Mouse (Mus musculus): ENCODE data around the gene Prkra.
"Not testable (repeated sequence)": the region's sequence is repeated elsewhere in the genome, so short reads cannot be mapped to it uniquely, and the experiment has no call there.

Prkra gene

GRCm38 (mm10) chr2:76655982-76656381 is 8.2 kb upstream of the Prkra start:
- DNase-seq (ENCODE audit: extremely low spot score, low spot score) = no peak

GRCm38 (mm10) chr2:76655444-76655843 is 7.6 kb upstream of the Prkra start:
- no peak for DNase-seq (ENCODE audit: extremely low spot score, low spot score)

- DNase-seq (ENCODE audit: extremely low spot score, low spot score) = no peak
Measured at GRCm38 (mm10) chr2:76654646-76655045, 6.8 kb upstream of the Prkra start.

- no peak for DNase-seq (ENCODE audit: extremely low spot score, low spot score)
Measured at GRCm38 (mm10) chr2:76653070-76653469, 5.3 kb upstream of the Prkra start.

- DNase-seq (ENCODE audit: extremely low spot score, low spot score) = peak; percentile 63
Measured at GRCm38 (mm10) chr2:76648666-76649141, 889 bp upstream of the Prkra start.

GRCm38 (mm10) chr2:76647441-76647869 is 360 bp downstream of the Prkra start:
- no peak for DNase-seq (ENCODE audit: extremely low spot score, low spot score)

GRCm38 (mm10) chr2:76643801-76644200 is 4.0 kb downstream of the Prkra start:
- DNase-seq (ENCODE audit: extremely low spot score, low spot score) = no peak

GRCm38 (mm10) chr2:76639637-76640036 is 8.2 kb downstream of the Prkra start:
- DNase-seq (ENCODE audit: extremely low spot score, low spot score) = no peak

GRCm38 (mm10) chr2:76631600-76631999 is 16.2 kb downstream of the Prkra start:
- no peak for DNase-seq (ENCODE audit: extremely low spot score, low spot score)

GRCm38 (mm10) chr2:76630293-76630692 is 17.5 kb downstream of the Prkra start:
- no peak for DNase-seq (ENCODE audit: extremely low spot score, low spot score)

- DNase-seq (ENCODE audit: extremely low spot score, low spot score) = not testable (repeated sequence)
Measured at GRCm38 (mm10) chr2:76622316-76622715, 25.5 kb downstream of the Prkra start.

- no peak for DNase-seq (ENCODE audit: extremely low spot score, low spot score)
Measured at GRCm38 (mm10) chr2:76621724-76622123, 26.1 kb downstream of the Prkra start.

- no peak for DNase-seq (ENCODE audit: extremely low spot score, low spot score)
Measured at GRCm38 (mm10) chr2:76620188-76620587, 27.6 kb downstream of the Prkra start.

- DNase-seq (ENCODE audit: extremely low spot score, low spot score) = peak; percentile 19
Measured at GRCm38 (mm10) chr2:76618078-76618477, 29.7 kb downstream of the Prkra start.

GRCm38 (mm10) chr2:76611996-76612395 is 35.8 kb downstream of the Prkra start:
- DNase-seq (ENCODE audit: extremely low spot score, low spot score) = no peak

- no peak for DNase-seq (ENCODE audit: extremely low spot score, low spot score)
Measured at GRCm38 (mm10) chr2:76610326-76611104, 37.3 kb downstream of the Prkra start.

GRCm38 (mm10) chr2:76606704-76607103 is 41.1 kb downstream of the Prkra start:
- DNase-seq (ENCODE audit: extremely low spot score, low spot score) = no peak

GRCm38 (mm10) chr2:76602256-76602655 is 45.6 kb downstream of the Prkra start:
- no peak for DNase-seq (ENCODE audit: extremely low spot score, low spot score)

GRCm38 (mm10) chr2:76599214-76599613 is 48.6 kb downstream of the Prkra start:
- DNase-seq (ENCODE audit: extremely low spot score, low spot score) = no peak

- DNase-seq (ENCODE audit: extremely low spot score, low spot score) = no peak
Measured at GRCm38 (mm10) chr2:76597521-76597920, 50.3 kb downstream of the Prkra start.

GRCm38 (mm10) chr2:76592401-76592924 is 55.4 kb downstream of the Prkra start:
- DNase-seq (ENCODE audit: extremely low spot score, low spot score) = no peak

GRCm38 (mm10) chr2:76590221-76590620 is 57.6 kb downstream of the Prkra start:
- no peak for DNase-seq (ENCODE audit: extremely low spot score, low spot score)

GRCm38 (mm10) chr2:76586906-76587305 is 60.9 kb downstream of the Prkra start:
- no peak for DNase-seq (ENCODE audit: extremely low spot score, low spot score)
